In genomic region chr7:79727091-79727490, GRCm38 (mm10) we compare ENCODE assay signal across 9 mouse cellular contexts. TPM values are rescaled to one million over a fixed set of nuclear protein-coding genes. Genes with fewer than 3 reads are reported as not detected.
DNase-seq lines count a peak whose midpoint lies in the region; ATAC-seq and TF ChIP-seq lines count a peak whose summit lies in the region.
"Had no signal": no experiment of that assay in that cellular context is flagged by ENCODE, and none has a peak within 500 bp of the region (broad histone marks: within the 10 kb centered on the region; RNA-seq: fewer than 3 reads in every experiment).

No protein-coding gene starts in this region.

- 9% methylated on average over 2 of the region's 2 CpGs for WGBS in neural tube, embryonic 15.5 days
- WGBS in heart, postnatal 0 days, result 6% methylated on average over 2 of the region's 2 CpGs
- WGBS in stomach, embryonic 16.5 days, result 10% methylated on average over 2 of the region's 2 CpGs

- TF ChIP-seq EP300 in heart, postnatal 0 days (IDR thresholded peaks at IDR 0.05; ENCODE audit: low read depth), result no peak

- DNase-seq in cerebellum, adult 11 months, result peak; percentile 18
- DNase-seq in neural tube, embryonic 10.5 days (ENCODE audit: extremely low spot score, low spot score), result peak; percentile 56
- DNase-seq in cerebellum, postnatal 25 days, result peak; percentile 29 to 68
- peak; percentile 40 for DNase-seq in heart, postnatal 0 days (ENCODE audit: low spot score)
- peak; percentile 34 to 53 for DNase-seq in lung, adult 18-20 months

- no peaks in the 10 kb centered on the region for H3K36me3 ChIP-seq in neural tube, embryonic 15.5 days
- no peaks in the 10 kb centered on the region for H3K36me3 ChIP-seq in heart, postnatal 0 days (replicated peaks; ENCODE audit: control insufficient read depth, insufficient read depth, low read length)
- no peaks in the 10 kb centered on the region for H3K36me3 ChIP-seq in stomach, embryonic 16.5 days (ENCODE audit: control insufficient read depth, insufficient read depth, low read length)
- H3K36me3 ChIP-seq: hindbrain, embryonic 15.5 days had no signal

- no peak for ATAC-seq in cerebellum, adult (ENCODE audit: insufficient number of reproducible peaks, low FRiP score, low TSS enrichment)
- ATAC-seq in neural tube, embryonic 15.5 days (ENCODE audit: low FRiP score), result no peak
- ATAC-seq in heart, postnatal 0 days (ENCODE audit: insufficient read depth, low read depth), result peak; percentile 45; the same call in 1 of the 2 replicates
- ATAC-seq in stomach, embryonic 16.5 days (ENCODE audit: insufficient read depth, low FRiP score), result peak; percentile 45; the same call in 1 of the 2 replicates

- TF ChIP-seq CTCF in heart, postnatal 0 days (IDR thresholded peaks at IDR 0.05; ENCODE audit: low read depth), result peak; percentile 79

- H3K9ac ChIP-seq in neural tube, embryonic 15.5 days (replicated peaks), result no peak overlapping the region
- no peak overlapping the region for H3K9ac ChIP-seq in heart, postnatal 0 days (replicated peaks; ENCODE audit: low read depth, low read length)
- H3K9ac ChIP-seq in stomach, embryonic 16.5 days (ENCODE audit: low read length), result no peak overlapping the region
- H3K9ac ChIP-seq: hindbrain, embryonic 15.5 days had no signal

- H3K4me1 ChIP-seq in neural tube, embryonic 15.5 days, result peaks cover under 1% of the 10 kb centered on the region; the same call in 1 of the 2 replicates
- H3K4me1 ChIP-seq in heart, postnatal 0 days (ENCODE audit: control insufficient read depth, insufficient read depth), result no peaks in the 10 kb centered on the region; the same call in 1 of the 2 replicates
- no peaks in the 10 kb centered on the region for H3K4me1 ChIP-seq in stomach, embryonic 16.5 days (ENCODE audit: control insufficient read depth, insufficient read depth, low read length)
- H3K4me1 ChIP-seq: hindbrain, embryonic 15.5 days had no signal

- no peak overlapping the region for H3K4me2 ChIP-seq in neural tube, embryonic 15.5 days
- no peak overlapping the region for H3K4me2 ChIP-seq in heart, postnatal 0 days (ENCODE audit: low read depth, low read length)
- no peak overlapping the region for H3K4me2 ChIP-seq in stomach, embryonic 16.5 days (ENCODE audit: low read depth, low read length)
- H3K4me2 ChIP-seq: hindbrain, embryonic 15.5 days had no signal

- H3K4me3 ChIP-seq in neural tube, embryonic 15.5 days (replicated peaks), result no peak overlapping the region
- H3K4me3 ChIP-seq in heart, postnatal 0 days (ENCODE audit: low read depth, low read length), result no peak overlapping the region
- H3K4me3 ChIP-seq in stomach, embryonic 16.5 days (replicated peaks; ENCODE audit: low read length), result no peak overlapping the region
- H3K4me3 ChIP-seq: hindbrain, embryonic 15.5 days had no signal

- H3K27me3 ChIP-seq in neural tube, embryonic 15.5 days (replicated peaks), result peaks cover 16% of the 10 kb centered on the region; the same call in 1 of the 2 replicates
- H3K27me3 ChIP-seq in heart, postnatal 0 days (ENCODE audit: control insufficient read depth, insufficient read depth, low read length), result peaks cover 12% of the 10 kb centered on the region; the same call in 1 of the 2 replicates
- peaks cover 5% of the 10 kb centered on the region; the same call in 1 of the 2 replicates for H3K27me3 ChIP-seq in stomach, embryonic 16.5 days (ENCODE audit: control insufficient read depth, insufficient read depth, low read length)

- no peak overlapping the region for H3K27ac ChIP-seq in neural tube, embryonic 15.5 days (replicated peaks)
- no peak overlapping the region for H3K27ac ChIP-seq in heart, postnatal 0 days (ENCODE audit: low read depth)
- H3K27ac ChIP-seq in stomach, embryonic 16.5 days (ENCODE audit: low read length), result no peak overlapping the region
- H3K27ac ChIP-seq: hindbrain, embryonic 15.5 days had no signal

- no peaks in the 10 kb centered on the region for H3K9me3 ChIP-seq in neural tube, embryonic 15.5 days (replicated peaks)
- no peaks in the 10 kb centered on the region for H3K9me3 ChIP-seq in heart, postnatal 0 days (replicated peaks; ENCODE audit: control insufficient read depth, low read length)
- H3K9me3 ChIP-seq in stomach, embryonic 16.5 days (replicated peaks; ENCODE audit: control insufficient read depth, low read length), result no peaks in the 10 kb centered on the region
- H3K9me3 ChIP-seq: hindbrain, embryonic 15.5 days had no signal

RNA-seq across cellular contexts. Expression of gene Plin1, which starts 5.6 kb away (rescaled TPM):
- polyA plus RNA-seq in neural tube, embryonic 15.5 days (2015; fragmentation: Nextera tagmentation; extraction: Ambion mirVana), result 0.05 TPM in 1 of 2 replicates, not detected in the other
- not detected in 2 replicates for total RNA-seq in heart, postnatal 0 days (2014; rRNA removed; ENCODE audit: low replicate concordance)
- 0.11 and 0.41 TPM in 2 replicates for polyA plus RNA-seq in heart, postnatal 0 days (2015; fragmentation: Nextera tagmentation; extraction: Ambion mirVana)
- polyA plus RNA-seq in stomach, embryonic 16.5 days (2015; fragmentation: Nextera tagmentation; extraction: Ambion mirVana), result not detected in 2 replicates

RNA-seq across cellular contexts. Expression of gene Kif7, which starts 11.6 kb away (rescaled TPM):
- 1.6 and 1.9 TPM in 2 replicates for polyA plus RNA-seq in neural tube, embryonic 15.5 days (2015; fragmentation: Nextera tagmentation; extraction: Ambion mirVana)
- 1.7 and 2.0 TPM in 2 replicates for total RNA-seq in heart, postnatal 0 days (2014; rRNA removed; ENCODE audit: low replicate concordance)
- polyA plus RNA-seq in heart, postnatal 0 days (2015; fragmentation: Nextera tagmentation; extraction: Ambion mirVana), result 0.92 and 0.93 TPM in 2 replicates
- polyA plus RNA-seq in stomach, embryonic 16.5 days (2015; fragmentation: Nextera tagmentation; extraction: Ambion mirVana), result 2.1 and 2.9 TPM in 2 replicates

RNA-seq across cellular contexts. Expression of gene Pex11a, which starts 15.8 kb away (rescaled TPM):
- 11.7 and 12.7 TPM in 2 replicates for polyA plus RNA-seq in neural tube, embryonic 15.5 days (2015; fragmentation: Nextera tagmentation; extraction: Ambion mirVana)
- total RNA-seq in heart, postnatal 0 days (2014; rRNA removed; ENCODE audit: low replicate concordance), result 0.04 and 3.4 TPM in 2 replicates
- 9.4 and 11.6 TPM in 2 replicates for polyA plus RNA-seq in heart, postnatal 0 days (2015; fragmentation: Nextera tagmentation; extraction: Ambion mirVana)
- 11.5 and 11.9 TPM in 2 replicates for polyA plus RNA-seq in stomach, embryonic 16.5 days (2015; fragmentation: Nextera tagmentation; extraction: Ambion mirVana)

RNA-seq across cellular contexts. Expression of gene Wdr93, which starts 15.9 kb away (rescaled TPM):
- 0.19 and 0.34 TPM in 2 replicates for polyA plus RNA-seq in neural tube, embryonic 15.5 days (2015; fragmentation: Nextera tagmentation; extraction: Ambion mirVana)
- not detected in 2 replicates for total RNA-seq in heart, postnatal 0 days (2014; rRNA removed; ENCODE audit: low replicate concordance)
- 0.05 TPM in 1 of 2 replicates, not detected in the other for polyA plus RNA-seq in heart, postnatal 0 days (2015; fragmentation: Nextera tagmentation; extraction: Ambion mirVana)
- 0.25 and 0.47 TPM in 2 replicates for polyA plus RNA-seq in stomach, embryonic 16.5 days (2015; fragmentation: Nextera tagmentation; extraction: Ambion mirVana)

Comparison
In these comparisons a context has a peak if more than half of its experiments do, and no peak if none do; other contexts are left out.
1. ATAC-seq: peak in heart, postnatal 0 days (single experiment) and stomach, embryonic 16.5 days (single experiment); none in cerebellum, adult (single experiment) and neural tube, embryonic 15.5 days (single experiment).
2. Peak in every context shown above with its lines, with median percentiles within 50 percentile points of each other: DNase-seq.